In the genomic region with DNA sequence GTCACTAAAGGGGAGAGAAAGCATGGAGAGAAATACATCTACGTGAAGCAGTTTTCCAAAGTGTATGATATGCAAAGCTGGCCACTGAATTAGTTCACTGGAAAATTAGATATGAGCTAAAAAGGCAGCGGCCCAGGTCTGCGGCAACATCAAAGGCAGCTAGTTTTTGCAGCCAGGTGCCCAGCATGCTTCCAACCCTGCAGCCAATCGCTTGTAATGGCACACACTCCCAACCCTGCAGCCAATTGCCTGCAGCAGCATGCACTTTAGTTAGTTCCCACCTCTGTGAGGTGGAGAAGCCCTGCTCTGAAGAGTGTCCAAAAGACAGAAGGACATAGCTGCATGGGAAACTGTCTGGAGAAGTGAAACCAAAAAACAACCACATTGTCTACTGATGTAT, we compare ENCODE assay signal across 19 mouse cellular contexts. TPM values are rescaled to one million over a fixed set of nuclear protein-coding genes. Genes with fewer than 3 reads are reported as not detected.
DNase-seq lines count a peak whose midpoint lies in the region; TF ChIP-seq lines count a peak whose summit lies in the region.
"Had no signal": no experiment of that assay in that cellular context is flagged by ENCODE, and none has a peak within 500 bp of the region (broad histone marks: within the 10 kb centered on the region; RNA-seq: fewer than 3 reads in every experiment).

No protein-coding gene starts in this region.

- intact Hi-C loops in left cerebral cortex, adult 2 months (cut with DNase I) = no loop called here

- H3K4me3 ChIP-seq in left cerebral cortex, adult 2 months = no peak overlapping the region
- H3K4me3 ChIP-seq: embryonic facial prominence, embryonic 10.5 days; forebrain, embryonic 13.5 days; heart, embryonic 10.5 days; hindbrain, embryonic 12.5 days had no signal

- TF ChIP-seq CTCF in left cerebral cortex, adult 2 months (IDR thresholded peaks at IDR 0.05) = no peak

- peak; percentile 39 to 46 for DNase-seq in cerebellum, adult 18-20 months
- no peak for DNase-seq in cerebellum, adult 11-12 months
- DNase-seq in cerebellum, postnatal 10 days = peak; percentile 47 to 57
- no peak for DNase-seq in cerebellum, adult 11 months
- DNase-seq in CD4-positive helper T cell, adult 2 months (ENCODE audit: low read depth, low spot score) = peak; percentile 19
- peak; percentile 35 to 45 for DNase-seq in cerebellum, postnatal 36 days
- DNase-seq in left cerebral cortex, adult 2 months (ENCODE audit: extremely low spot score in 1 of 2, low spot score in 2 of 2) = no peak
- DNase-seq: adrenal gland, postnatal 10 days; B cell, adult 2 months; forebrain, postnatal 0 days; gastrocnemius, postnatal 14 days; heart, postnatal 10 days; heart, postnatal 4 days; kidney, adult 8-10 months had no signal

- no peak overlapping the region for H3K27ac ChIP-seq in left cerebral cortex, adult 2 months
- H3K27ac ChIP-seq: embryonic facial prominence, embryonic 10.5 days; forebrain, embryonic 13.5 days; heart, embryonic 10.5 days; hindbrain, embryonic 12.5 days; hindbrain, postnatal 0 days had no signal

RNA-seq across cellular contexts. Expression of gene Uvrag, which starts 51.2 kb away (rescaled TPM):
- total RNA-seq in left cerebral cortex, adult 2 months (2021) = 10 to 100 TPM; 47.6 to 68.3 TPM

Comparison
In these comparisons a context has a peak if more than half of its experiments do, and no peak if none do; other contexts are left out.
1. DNase-seq: peak in cerebellum, adult 18-20 months (2 of 2), cerebellum, postnatal 10 days (2 of 2), CD4-positive helper T cell, adult 2 months (single experiment) and cerebellum, postnatal 36 days (2 of 2); none in cerebellum, adult 11-12 months (single experiment), cerebellum, adult 11 months (single experiment) and left cerebral cortex, adult 2 months (0 of 2).